Mouse (Mus musculus) cortical plate, adult 2 months (tissue): ENCODE measurements around the gene Tldc2. TPM values are rescaled to one million over a fixed set of nuclear protein-coding genes. Genes with fewer than 3 reads are reported as not detected.

Experiments used
- H3K27ac ChIP-seq: fragments of 200-500 bp; 2 replicates; pipeline ENCODE4 v1.5.1; 2012; ENCODE audit warnings: low read length, control low read depth, inconsistent platforms; ENCODE audit not compliant: insufficient read depth
- H3K4me1 ChIP-seq: fragments of 200-500 bp; 2 replicates; pipeline ENCODE4 v1.6.1; 2011; ENCODE audit warnings: low read length; ENCODE audit not compliant: control insufficient read depth, insufficient read depth
- H3K4me3 ChIP-seq: fragments of 200-500 bp; 2 replicates; pipeline ENCODE4 v1.5.1; 2011; ENCODE audit warnings: mild to moderate bottlenecking, low read length, control low read depth; ENCODE audit not compliant: insufficient read depth
- CTCF ChIP-seq: fragments of 200-500 bp; IDR thresholded peaks from 2 replicates; pipeline ENCODE4 v1.5.1; 2011; ENCODE audit warnings: mild to moderate bottlenecking, control low read depth, low read length; ENCODE audit not compliant: insufficient read depth; ENCODE audit errors: extremely low read depth
- POLR2A ChIP-seq: fragments of 200-500 bp; IDR thresholded peaks from 2 replicates; pipeline ENCODE4 v1.6.1; 2011; ENCODE audit warnings: mild to moderate bottlenecking, low read length, control low read depth; ENCODE audit not compliant: insufficient read depth; ENCODE audit errors: extremely low read depth
- polyA plus RNA-seq: library from polyadenylated mRNA; depleted of rRNA; stranded (reverse); fragments of >200 nt; gene quantifications from 2 replicates; pipeline ENCODE4 v1.2.3, GENCODE M21; 2012

Tldc2 gene
- polyA plus RNA-seq, 1 experiment, result not detected

DNA sequence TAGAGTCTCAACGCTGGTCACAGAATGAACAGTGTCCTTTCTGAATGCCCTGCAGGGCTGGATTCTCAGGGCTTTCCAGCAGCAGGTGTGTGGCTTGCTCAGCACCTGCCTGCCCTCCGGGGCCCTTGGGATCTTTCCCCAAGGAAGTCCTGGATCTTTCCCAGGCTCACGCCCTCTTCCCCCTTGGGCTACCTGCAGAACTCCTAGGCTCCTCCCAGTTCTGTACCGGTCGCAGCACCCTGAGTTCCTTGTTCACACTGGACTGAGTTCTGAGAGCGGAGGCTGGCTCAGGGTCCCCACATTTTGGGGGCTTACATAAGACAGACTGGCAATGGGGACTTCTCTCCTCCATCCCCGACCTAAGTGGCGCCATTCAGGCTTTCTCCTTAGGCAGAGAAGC is 27.7 kb upstream of the Tldc2 start:
- H3K4me1 ChIP-seq, result peaks cover 6% of the 10 kb centered on the region
- TF ChIP-seq CTCF (no peak), POLR2A (no peak)
- no peak overlapping the region for H3K4me3 ChIP-seq
- H3K27ac ChIP-seq, result peak overlapping the region; percentile 27

DNA sequence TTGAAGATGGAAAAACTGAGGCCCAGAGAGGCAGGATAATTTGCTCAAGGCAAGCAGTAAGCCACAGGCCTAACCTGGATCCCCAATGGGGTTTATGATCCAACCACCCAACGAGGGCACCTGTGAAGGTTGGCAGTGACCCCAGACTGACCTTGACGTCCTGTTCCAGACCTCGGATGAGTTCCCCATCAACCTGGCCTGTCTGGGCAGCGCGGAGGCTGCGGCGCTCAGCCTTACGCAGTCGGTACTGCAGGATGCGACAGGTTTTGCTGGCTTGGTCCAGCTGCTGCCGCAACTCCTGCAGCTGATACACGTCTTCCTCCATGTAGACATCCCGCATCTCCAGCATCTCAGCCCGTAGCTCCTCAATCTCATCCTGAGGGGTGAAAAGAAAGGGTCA is 26.8 kb upstream of the Tldc2 start:
- Histone ChIP-seq H3K4me1 (peaks cover 6% of the 10 kb centered on the region), H3K4me3 (no peak overlapping the region), H3K27ac (no peak overlapping the region)
- TF ChIP-seq CTCF (no peak), POLR2A (no peak)

GRCm38 (mm10) chr2:157060557-157061305 is 26.1 kb upstream of the Tldc2 start:
- H3K4me3 ChIP-seq, result no peak overlapping the region
- TF ChIP-seq CTCF, result no peak
- TF ChIP-seq POLR2A, result no peak
- H3K4me1 ChIP-seq, result peaks cover 7% of the 10 kb centered on the region
- H3K27ac ChIP-seq, result no peak overlapping the region

DNA sequence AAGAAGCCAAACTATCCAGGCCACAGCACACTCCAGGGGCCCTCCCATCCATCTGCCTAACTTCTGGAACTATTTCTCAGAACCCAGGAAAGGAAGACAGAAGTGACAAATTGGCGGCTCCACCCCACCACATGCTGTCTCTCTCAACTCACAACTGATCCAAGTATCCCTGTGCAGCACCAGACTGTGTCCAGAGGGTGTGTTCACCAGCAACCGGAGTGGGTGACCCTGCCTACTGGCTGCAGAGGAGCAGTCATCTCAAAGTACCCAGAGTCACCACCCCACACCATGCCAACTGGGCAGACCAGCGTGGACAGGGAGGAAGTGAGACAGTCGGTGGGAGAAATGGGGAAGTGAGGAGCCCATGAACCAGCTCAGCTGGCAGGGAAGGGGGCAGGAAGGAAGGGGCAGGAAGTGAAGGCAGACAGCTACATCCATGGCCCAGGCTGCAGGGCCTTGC is 23.6 kb upstream of the Tldc2 start:
- H3K4me3 ChIP-seq, result no peak overlapping the region
- no peak overlapping the region for H3K27ac ChIP-seq
- peaks cover 7% of the 10 kb centered on the region for H3K4me1 ChIP-seq
- TF ChIP-seq POLR2A (no peak), CTCF (no peak)

- Histone ChIP-seq H3K4me3 (no peak overlapping the region), H3K27ac (peak overlapping the region; percentile 28; the same call in 1 of the 2 replicates), H3K4me1 (peaks cover 11% of the 10 kb centered on the region)
- TF ChIP-seq CTCF (no peak), POLR2A (no peak)
These were observed 22.7 kb upstream of the Tldc2 start for GRCm38 (mm10) chr2:157064136-157064535.

GRCm38 (mm10) chr2:157064978-157065878 is 21.6 kb upstream of the Tldc2 start:
- Histone ChIP-seq H3K27ac (peak overlapping the region; percentile 28; the same call in 1 of the 2 replicates), H3K4me3 (no peak overlapping the region), H3K4me1 (peaks cover 17% of the 10 kb centered on the region)
- TF ChIP-seq POLR2A, result no peak
- TF ChIP-seq CTCF, result no peak

DNA sequence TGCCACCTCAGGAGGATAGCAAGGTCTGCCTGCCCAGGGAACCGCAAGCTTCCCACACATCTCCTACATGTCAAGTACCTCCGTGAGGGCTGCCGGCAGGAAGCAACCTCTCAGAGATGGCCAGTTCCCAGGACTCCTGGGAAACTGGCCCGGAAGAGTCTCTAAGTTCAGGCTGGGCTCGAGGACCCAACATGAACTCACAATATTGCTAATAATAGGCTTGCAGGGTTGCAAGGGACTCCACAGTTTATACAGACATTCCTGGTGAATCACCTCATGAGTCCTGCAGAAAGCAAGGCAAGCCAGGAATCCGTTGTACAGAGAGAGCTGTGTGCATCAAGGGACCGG is 21.0 kb upstream of the Tldc2 start:
- Histone ChIP-seq H3K4me1 (peaks cover 21% of the 10 kb centered on the region), H3K27ac (no peak overlapping the region), H3K4me3 (no peak overlapping the region)
- TF ChIP-seq CTCF (no peak), POLR2A (no peak)

DNA sequence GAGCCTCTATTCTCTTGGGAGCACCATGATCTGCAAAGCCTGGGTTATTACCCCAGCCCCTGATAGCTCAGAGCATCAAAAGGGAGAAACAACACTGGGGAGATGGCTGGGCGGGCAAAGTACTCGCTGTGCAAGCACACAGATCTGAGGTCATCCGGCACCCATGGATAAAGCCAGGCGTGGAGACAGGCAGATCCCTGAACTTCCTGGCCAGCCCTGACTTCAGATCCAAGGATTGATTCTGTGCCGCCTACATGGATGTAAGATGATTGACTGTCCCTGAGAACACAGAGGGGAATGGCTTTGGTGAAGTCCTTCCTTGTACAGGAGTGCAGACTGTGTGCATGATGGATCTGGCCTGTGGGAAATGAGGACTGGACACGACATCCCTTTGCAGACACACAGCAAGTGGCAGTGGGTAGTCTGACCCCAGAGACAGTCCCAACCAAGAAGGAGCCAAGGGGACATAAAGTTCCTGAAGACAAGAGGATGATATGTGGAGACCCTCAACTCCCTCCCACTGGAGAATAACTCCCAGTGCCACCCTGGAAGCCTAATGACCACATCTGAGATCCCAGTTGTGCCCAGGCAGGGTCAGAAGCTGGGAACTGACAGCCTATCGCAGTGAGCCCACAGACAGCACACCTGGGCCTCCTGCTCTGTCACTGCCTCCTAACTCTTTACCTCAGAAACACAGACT is 20.0 kb upstream of the Tldc2 start:
- TF ChIP-seq CTCF, result no peak
- TF ChIP-seq POLR2A, result no peak
- no peak overlapping the region for H3K27ac ChIP-seq
- no peak overlapping the region for H3K4me3 ChIP-seq
- H3K4me1 ChIP-seq, result peaks cover 21% of the 10 kb centered on the region

DNA sequence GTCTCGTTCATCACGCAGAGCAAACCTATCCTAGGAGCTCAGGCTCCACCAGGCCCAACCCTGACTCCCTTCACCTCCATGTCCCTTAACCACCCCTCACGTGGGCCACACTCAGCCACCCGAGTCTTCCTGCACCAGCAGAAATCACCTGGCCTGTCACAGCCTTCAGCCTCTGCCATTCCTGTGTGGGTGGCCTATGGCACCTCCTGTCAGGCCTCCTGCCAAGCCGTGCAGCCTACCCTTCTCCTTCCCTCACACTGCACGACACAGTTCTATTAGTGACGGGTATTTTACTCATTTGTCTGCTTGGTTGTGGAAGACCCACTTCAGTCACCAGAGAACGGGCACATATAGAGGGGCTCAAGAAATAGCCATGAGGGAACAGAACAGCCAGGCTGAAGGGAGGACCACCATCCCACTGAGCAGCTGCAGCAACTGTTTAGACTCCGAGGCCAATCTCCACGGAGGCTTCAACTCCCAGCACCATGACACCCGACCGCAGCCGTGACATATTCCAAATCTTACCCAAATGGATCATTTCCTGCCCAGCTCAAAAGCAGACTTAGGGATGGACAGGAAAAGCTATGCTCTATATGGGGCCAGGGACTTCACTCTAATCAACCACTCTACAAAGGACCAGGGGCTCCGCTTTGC is 18.0 kb upstream of the Tldc2 start:
- no peak overlapping the region for H3K4me3 ChIP-seq
- TF ChIP-seq CTCF (no peak), POLR2A (no peak)
- peaks cover 18% of the 10 kb centered on the region for H3K4me1 ChIP-seq
- H3K27ac ChIP-seq, result peak overlapping the region; percentile 88
